Mouse (Mus musculus): ENCODE data around the gene Syngr2. TPM values are rescaled to one million over a fixed set of nuclear protein-coding genes. Genes with fewer than 3 reads are reported as not detected.

The Syngr2 gene
- polyA plus RNA-seq, 1 experiment from 2014 or later: 78.7 TPM

DNA sequence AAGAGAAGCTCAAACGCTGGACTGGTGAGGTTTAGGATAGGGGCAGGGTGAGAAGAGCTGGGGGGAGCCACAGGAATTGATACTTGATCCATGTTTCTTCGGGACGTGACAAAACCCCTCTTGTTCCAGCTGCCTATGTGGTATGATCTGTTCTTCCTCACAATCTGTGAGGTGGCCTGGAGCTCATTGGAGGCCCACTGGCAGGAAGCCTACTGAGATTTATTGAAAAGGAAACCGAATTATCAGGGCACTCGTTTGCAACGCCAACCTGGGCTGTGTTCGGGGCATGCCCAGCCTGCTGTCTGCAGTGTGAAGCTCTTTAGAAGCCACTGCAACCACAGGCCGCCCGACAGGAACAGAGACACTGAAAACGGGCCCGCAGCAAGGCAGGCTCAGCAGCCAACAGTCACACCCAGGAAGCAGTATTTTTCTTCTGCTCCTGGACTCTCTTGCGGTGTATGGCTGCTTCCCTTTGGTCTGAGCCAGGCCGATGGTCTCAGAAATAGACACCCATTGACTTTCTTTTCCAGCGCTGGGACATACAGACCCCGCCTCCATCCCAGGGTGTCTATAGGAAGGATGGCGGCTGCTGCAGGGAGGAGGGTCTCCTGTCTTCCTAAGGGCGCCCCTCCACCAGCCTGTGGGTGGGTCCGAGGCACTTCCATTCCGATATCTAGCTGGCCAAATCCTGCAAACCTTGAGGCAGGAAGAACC lies 39.0 kb downstream of the Syngr2 start:
- peak overlapping the region; percentile 66 for H3K4me3 ChIP-seq (ENCODE audit: low read depth, low read length)
- H3K4me1 ChIP-seq (ENCODE audit: control insufficient read depth, insufficient read depth, low read length): peaks cover 21% of the 10 kb centered on the region
- 11% methylated on average over 19 of the region's 19 CpGs for WGBS (ENCODE audit: insufficient replicate concordance)
- H3K9me3 ChIP-seq (replicated peaks; ENCODE audit: control insufficient read depth, low read length): no peaks in the 10 kb centered on the region
- no peaks in the 10 kb centered on the region for H3K27me3 ChIP-seq (ENCODE audit: control insufficient read depth, insufficient read depth, low read length)
- peak; percentile 62 for ATAC-seq (replicated peaks; ENCODE audit: insufficient number of reproducible peaks, low FRiP score, low TSS enrichment)
- H3K9ac ChIP-seq (ENCODE audit: low read depth, low read length): peak overlapping the region; percentile 68
- peak overlapping the region; percentile 84 for H3K27ac ChIP-seq (ENCODE audit: low read depth, low read length)
- H3K36me3 ChIP-seq (ENCODE audit: control insufficient read depth, insufficient read depth, low read length): peaks cover 8% of the 10 kb centered on the region
- peak overlapping the region; percentile 78 for H3K4me2 ChIP-seq

DNA sequence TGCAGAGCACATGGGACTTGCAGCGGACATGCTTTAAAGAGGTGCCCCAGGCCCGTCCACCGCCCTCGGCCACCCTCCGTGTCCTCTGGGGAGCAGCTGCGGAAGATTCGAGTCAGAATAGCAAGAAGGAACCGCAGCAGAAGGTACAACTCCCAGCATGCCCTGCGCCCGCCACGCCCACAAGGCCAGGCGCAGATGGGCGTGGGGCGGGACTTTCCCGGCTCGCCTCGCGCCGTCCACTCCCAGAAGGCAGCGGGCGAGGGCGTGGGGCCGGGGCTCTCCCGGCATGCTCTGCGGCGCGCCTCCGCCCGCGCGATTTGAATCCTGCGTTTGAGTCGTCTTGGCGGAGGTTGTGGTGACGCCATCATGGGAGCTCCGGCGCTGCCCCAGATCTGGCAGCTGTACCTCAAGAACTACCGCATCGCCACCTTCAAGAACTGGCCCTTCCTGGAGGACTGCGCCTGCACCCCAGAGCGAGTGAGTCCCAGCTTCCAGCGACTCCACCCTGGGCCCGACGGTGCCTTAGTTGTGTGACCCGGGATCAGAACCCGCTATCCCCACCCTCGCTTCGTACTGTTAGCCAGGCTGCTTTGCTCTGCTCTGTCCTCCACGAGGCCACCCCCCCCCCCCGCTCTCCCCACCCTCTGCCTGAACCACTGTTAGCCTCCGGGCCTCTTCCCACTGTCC lies 39.7 kb downstream of the Syngr2 start, which contains the start of gene Birc5:
Birc5 (plus strand) TSS at position 267 of the 687 bp plus-strand sequence.
- Histone ChIP-seq H3K36me3 (ENCODE audit: control insufficient read depth, insufficient read depth, low read length) (peaks cover 15% of the 10 kb centered on the region), H3K4me3 (ENCODE audit: low read depth, low read length) (peak within 1 kb of the TSS; percentile 66), H3K9me3 (replicated peaks; ENCODE audit: control insufficient read depth, low read length) (no peaks in the 10 kb centered on the region), H3K4me1 (ENCODE audit: control insufficient read depth, insufficient read depth, low read length) (peaks cover 21% of the 10 kb centered on the region), H3K27me3 (ENCODE audit: control insufficient read depth, insufficient read depth, low read length) (no peaks in the 10 kb centered on the region), H3K9ac (ENCODE audit: low read depth, low read length) (peak within 1 kb of the TSS; percentile 86), H3K27ac (ENCODE audit: low read depth, low read length) (peak within 1 kb of the TSS; percentile 84), H3K4me2 (peak within 1 kb of the TSS; percentile 78)
- ATAC-seq (replicated peaks; ENCODE audit: insufficient number of reproducible peaks, low FRiP score, low TSS enrichment): peak; percentile 92
- 0% methylated on average over 44 of the region's 51 CpGs for WGBS (ENCODE audit: insufficient replicate concordance)

GRCm38 (mm10) chr11:117852875-117853274 lies 43.4 kb downstream of the Syngr2 start:
- Histone ChIP-seq H3K9ac (ENCODE audit: low read depth, low read length) (no peak overlapping the region), H3K9me3 (replicated peaks; ENCODE audit: control insufficient read depth, low read length) (no peaks in the 10 kb centered on the region), H3K27me3 (ENCODE audit: control insufficient read depth, insufficient read depth, low read length) (no peaks in the 10 kb centered on the region), H3K4me3 (ENCODE audit: low read depth, low read length) (no peak overlapping the region), H3K27ac (ENCODE audit: low read depth, low read length) (no peak overlapping the region), H3K36me3 (ENCODE audit: control insufficient read depth, insufficient read depth, low read length) (peaks cover 35% of the 10 kb centered on the region), H3K4me1 (ENCODE audit: control insufficient read depth, insufficient read depth, low read length) (peaks cover 17% of the 10 kb centered on the region), H3K4me2 (no peak overlapping the region)
- 85% methylated on average over 3 of the region's 3 CpGs for WGBS (ENCODE audit: insufficient replicate concordance)
- ATAC-seq (replicated peaks; ENCODE audit: insufficient number of reproducible peaks, low FRiP score, low TSS enrichment): no peak

GRCm38 (mm10) chr11:117854241-117854640 lies 44.8 kb downstream of the Syngr2 start:
- H3K27ac ChIP-seq (ENCODE audit: low read depth, low read length): no peak overlapping the region
- peaks cover 35% of the 10 kb centered on the region for H3K36me3 ChIP-seq (ENCODE audit: control insufficient read depth, insufficient read depth, low read length)
- no peak overlapping the region for H3K4me2 ChIP-seq
- H3K4me1 ChIP-seq (ENCODE audit: control insufficient read depth, insufficient read depth, low read length): peaks cover 11% of the 10 kb centered on the region
- no peaks in the 10 kb centered on the region for H3K9me3 ChIP-seq (replicated peaks; ENCODE audit: control insufficient read depth, low read length)
- ATAC-seq (replicated peaks; ENCODE audit: insufficient number of reproducible peaks, low FRiP score, low TSS enrichment): no peak
- no peak overlapping the region for H3K9ac ChIP-seq (ENCODE audit: low read depth, low read length)
- WGBS (ENCODE audit: insufficient replicate concordance): 91% methylated on average over 9 of the region's 9 CpGs
- peaks cover 4% of the 10 kb centered on the region; the same call in 1 of the 2 replicates for H3K27me3 ChIP-seq (ENCODE audit: control insufficient read depth, insufficient read depth, low read length)
- no peak overlapping the region for H3K4me3 ChIP-seq (ENCODE audit: low read depth, low read length)

GRCm38 (mm10) chr11:117855360-117855759 lies 45.9 kb downstream of the Syngr2 start:
- Histone ChIP-seq H3K4me2 (no peak overlapping the region), H3K36me3 (ENCODE audit: control insufficient read depth, insufficient read depth, low read length) (peaks cover 35% of the 10 kb centered on the region), H3K4me3 (ENCODE audit: low read depth, low read length) (no peak overlapping the region), H3K27ac (ENCODE audit: low read depth, low read length) (no peak overlapping the region), H3K27me3 (ENCODE audit: control insufficient read depth, insufficient read depth, low read length) (peaks cover 15% of the 10 kb centered on the region), H3K4me1 (ENCODE audit: control insufficient read depth, insufficient read depth, low read length) (peaks cover 5% of the 10 kb centered on the region), H3K9me3 (replicated peaks; ENCODE audit: control insufficient read depth, low read length) (no peaks in the 10 kb centered on the region), H3K9ac (ENCODE audit: low read depth, low read length) (no peak overlapping the region)
- no peak for ATAC-seq (replicated peaks; ENCODE audit: insufficient number of reproducible peaks, low FRiP score, low TSS enrichment)
- WGBS (ENCODE audit: insufficient replicate concordance): 90% methylated on average over 5 of the region's 5 CpGs

DNA sequence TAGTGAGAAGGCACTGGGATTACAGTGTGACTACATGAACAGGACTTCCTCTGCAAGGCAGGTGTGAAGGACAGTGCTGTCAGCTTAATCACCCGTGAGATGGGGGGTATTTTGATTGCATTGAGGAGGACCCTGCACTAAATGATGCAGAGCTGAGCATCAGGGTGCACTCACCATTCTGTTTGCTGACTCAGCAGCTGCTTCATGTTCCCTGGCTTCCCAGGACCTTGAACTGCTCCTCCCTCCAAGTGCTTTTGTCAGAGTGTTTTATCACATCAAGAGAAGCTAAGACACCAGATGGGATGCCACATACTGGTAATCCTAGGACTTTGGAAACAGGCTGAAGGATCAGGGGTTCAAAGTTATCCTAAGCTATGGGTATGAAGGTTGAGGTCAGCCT lies 46.5 kb downstream of the Syngr2 start:
- H3K4me3 ChIP-seq (ENCODE audit: low read depth, low read length): no peak overlapping the region
- H3K9me3 ChIP-seq (replicated peaks; ENCODE audit: control insufficient read depth, low read length): no peaks in the 10 kb centered on the region
- H3K36me3 ChIP-seq (ENCODE audit: control insufficient read depth, insufficient read depth, low read length): peaks cover 35% of the 10 kb centered on the region
- H3K9ac ChIP-seq (ENCODE audit: low read depth, low read length): no peak overlapping the region
- H3K27me3 ChIP-seq (ENCODE audit: control insufficient read depth, insufficient read depth, low read length): peaks cover 20% of the 10 kb centered on the region
- 81% methylated on average over 1 of the region's 1 CpGs for WGBS (ENCODE audit: insufficient replicate concordance)
- no peak overlapping the region for H3K4me2 ChIP-seq
- no peak overlapping the region for H3K27ac ChIP-seq (ENCODE audit: low read depth, low read length)
- no peak for ATAC-seq (replicated peaks; ENCODE audit: insufficient number of reproducible peaks, low FRiP score, low TSS enrichment)
- H3K4me1 ChIP-seq (ENCODE audit: control insufficient read depth, insufficient read depth, low read length): 0 out of 2 replicates have a peak, but pooled peaks cover 3% of the 10 kb centered on the region

DNA sequence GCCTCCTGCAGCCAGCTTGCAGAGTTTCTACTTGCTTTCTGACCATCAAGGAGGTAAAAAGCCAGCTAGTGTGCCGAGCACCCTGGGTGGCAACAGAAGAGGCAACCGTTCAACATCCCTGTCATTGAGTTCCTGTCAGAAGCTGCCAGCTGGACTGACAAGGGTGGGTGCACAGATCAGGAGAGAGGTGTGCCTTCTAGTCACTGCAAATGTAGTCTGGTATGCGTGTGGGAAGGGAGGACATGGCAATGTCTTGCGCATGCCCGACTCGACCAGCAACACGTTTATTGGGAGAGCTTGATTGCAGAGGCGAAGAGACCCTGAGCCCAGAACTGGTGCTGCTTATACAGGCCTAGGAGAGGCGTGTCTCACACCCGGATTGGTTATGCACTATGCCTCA lies 48.0 kb downstream of the Syngr2 start:
- Histone ChIP-seq H3K4me3 (ENCODE audit: low read depth, low read length) (no peak overlapping the region), H3K9me3 (replicated peaks; ENCODE audit: control insufficient read depth, low read length) (no peaks in the 10 kb centered on the region), H3K27ac (ENCODE audit: low read depth, low read length) (no peak overlapping the region), H3K4me2 (no peak overlapping the region), H3K4me1 (ENCODE audit: control insufficient read depth, insufficient read depth, low read length) (0 out of 2 replicates have a peak, but pooled peaks cover 3% of the 10 kb centered on the region), H3K36me3 (ENCODE audit: control insufficient read depth, insufficient read depth, low read length) (peaks cover 35% of the 10 kb centered on the region), H3K9ac (ENCODE audit: low read depth, low read length) (no peak overlapping the region), H3K27me3 (ENCODE audit: control insufficient read depth, insufficient read depth, low read length) (peaks cover 35% of the 10 kb centered on the region)
- no peak for ATAC-seq (replicated peaks; ENCODE audit: insufficient number of reproducible peaks, low FRiP score, low TSS enrichment)
- 92% methylated on average over 10 of the region's 10 CpGs for WGBS (ENCODE audit: insufficient replicate concordance)

DNA sequence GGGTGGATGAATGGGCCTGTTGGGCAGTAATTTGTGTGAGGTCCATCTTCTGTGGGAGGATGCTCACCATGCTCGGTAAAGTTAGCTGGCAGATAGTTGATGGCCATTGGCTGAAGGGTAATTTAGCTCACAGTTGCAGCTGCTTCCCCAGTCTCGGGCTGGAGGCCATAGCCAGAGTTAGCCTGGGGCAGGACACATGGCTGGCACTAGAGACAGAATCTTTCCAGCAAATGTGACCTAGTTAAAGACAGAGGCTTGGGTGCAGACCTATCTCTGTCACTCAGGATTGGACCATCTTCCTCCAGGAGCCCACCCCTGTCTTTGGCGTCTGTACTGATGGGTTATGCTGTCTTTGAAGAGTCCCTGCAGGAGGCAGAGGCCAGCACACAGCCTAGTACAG lies 48.9 kb downstream of the Syngr2 start:
- 62% methylated on average over 3 of the region's 3 CpGs for WGBS (ENCODE audit: insufficient replicate concordance)
- H3K4me3 ChIP-seq (ENCODE audit: low read depth, low read length): no peak overlapping the region
- 0 out of 2 replicates have a peak, but pooled peaks cover 3% of the 10 kb centered on the region for H3K4me1 ChIP-seq (ENCODE audit: control insufficient read depth, insufficient read depth, low read length)
- no peaks in the 10 kb centered on the region for H3K9me3 ChIP-seq (replicated peaks; ENCODE audit: control insufficient read depth, low read length)
- ATAC-seq (replicated peaks; ENCODE audit: insufficient number of reproducible peaks, low FRiP score, low TSS enrichment): no peak
- H3K36me3 ChIP-seq (ENCODE audit: control insufficient read depth, insufficient read depth, low read length): peaks cover 27% of the 10 kb centered on the region
- no peak overlapping the region for H3K4me2 ChIP-seq
- H3K27ac ChIP-seq (ENCODE audit: low read depth, low read length): no peak overlapping the region
- no peak overlapping the region for H3K9ac ChIP-seq (ENCODE audit: low read depth, low read length)
- peaks cover 44% of the 10 kb centered on the region for H3K27me3 ChIP-seq (ENCODE audit: control insufficient read depth, insufficient read depth, low read length)
